Mouse (Mus musculus): Measurements from ENCODE around the gene Olfr809. TPM values are rescaled to one million over a fixed set of nuclear protein-coding genes. Genes with fewer than 3 reads are reported as not detected.

The Olfr809 gene
- not detected in 2 replicates for polyA plus RNA-seq (2015; fragmentation: Nextera tagmentation; extraction: Ambion mirVana)

DNA sequence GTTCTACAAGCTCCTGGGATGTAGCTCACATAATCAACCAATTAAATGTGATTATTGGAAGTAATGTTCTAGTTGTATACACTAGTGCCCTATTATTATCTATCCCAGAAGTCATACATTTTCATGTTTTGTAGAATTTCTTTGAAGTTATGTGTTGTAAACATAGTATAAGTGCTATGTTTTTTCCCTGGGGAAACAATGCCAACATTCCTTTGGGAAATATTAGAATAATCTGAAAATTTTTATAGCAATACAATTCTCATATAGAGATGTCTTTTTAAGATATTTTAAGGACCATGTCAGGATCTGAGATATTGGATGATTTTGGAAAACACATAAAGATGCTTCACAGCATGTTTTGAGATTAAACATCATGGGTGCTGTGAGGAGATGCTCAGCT, at the start of gene Olfr809:
Olfr809 (plus strand) TSS at position 301 of the 400 bp plus-strand sequence.
- Histone ChIP-seq H3K9me3 (ENCODE audit: control insufficient read depth, low read length) (no peaks in the 10 kb centered on the region), H3K9ac (ENCODE audit: low read depth, low read length) (no peak within 1 kb of the TSS), H3K4me3 (ENCODE audit: low read length) (no peak within 1 kb of the TSS), H3K4me1 (ENCODE audit: control insufficient read depth, insufficient read depth, low read depth, low read length) (no peaks in the 10 kb centered on the region), H3K27me3 (replicated peaks; ENCODE audit: control insufficient read depth, insufficient read depth, low read length) (no peaks in the 10 kb centered on the region), H3K36me3 (ENCODE audit: control insufficient read depth, insufficient read depth, low read length) (no peaks in the 10 kb centered on the region), H3K27ac (ENCODE audit: low read depth, low read length) (no peak within 1 kb of the TSS), H3K4me2 (ENCODE audit: low read length) (no peak within 1 kb of the TSS)
- ATAC-seq = no peak

DNA sequence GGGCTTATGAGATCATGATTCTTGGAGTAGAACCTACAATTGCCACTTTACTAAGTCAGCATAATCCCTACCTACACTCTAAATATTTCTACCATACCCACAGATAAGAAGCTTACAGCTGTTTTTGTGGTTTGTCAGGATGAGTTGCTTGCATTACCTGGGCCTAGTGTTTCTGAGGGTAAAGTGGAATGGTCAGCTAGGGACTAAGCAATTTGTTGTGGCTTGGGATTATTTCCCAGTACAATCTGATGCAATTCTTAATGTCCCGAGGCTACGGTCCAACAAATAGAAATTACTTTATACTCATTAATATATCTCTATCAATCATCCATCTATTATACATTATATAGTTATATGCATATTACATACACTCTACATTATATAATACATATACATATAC, 45.2 kb upstream of the Olfr809 start, which contains the start of gene Olfr805:
Olfr805 (minus strand) TSS at position 101 of the 400 bp plus-strand sequence.
- Histone ChIP-seq H3K36me3 (ENCODE audit: control insufficient read depth, insufficient read depth, low read length) (no peaks in the 10 kb centered on the region), H3K27me3 (replicated peaks; ENCODE audit: control insufficient read depth, insufficient read depth, low read length) (no peaks in the 10 kb centered on the region), H3K4me2 (ENCODE audit: low read length) (no peak within 1 kb of the TSS), H3K27ac (ENCODE audit: low read depth, low read length) (no peak within 1 kb of the TSS), H3K4me1 (ENCODE audit: control insufficient read depth, insufficient read depth, low read depth, low read length) (no peaks in the 10 kb centered on the region), H3K9ac (ENCODE audit: low read depth, low read length) (no peak within 1 kb of the TSS), H3K9me3 (ENCODE audit: control insufficient read depth, low read length) (no peaks in the 10 kb centered on the region), H3K4me3 (ENCODE audit: low read length) (no peak within 1 kb of the TSS)
- ATAC-seq = no peak
- 96% methylated on average over 2 of the region's 2 CpGs for WGBS

- no peak within 1 kb of the TSS for H3K9ac ChIP-seq (ENCODE audit: low read depth, low read length)
- no peaks in the 10 kb centered on the region for H3K36me3 ChIP-seq (ENCODE audit: control insufficient read depth, insufficient read depth, low read length)
- no peak for ATAC-seq
- H3K27me3 ChIP-seq (replicated peaks; ENCODE audit: control insufficient read depth, insufficient read depth, low read length) = no peaks in the 10 kb centered on the region
- H3K9me3 ChIP-seq (ENCODE audit: control insufficient read depth, low read length) = no peaks in the 10 kb centered on the region
- H3K4me3 ChIP-seq (ENCODE audit: low read length) = no peak within 1 kb of the TSS
- no peak within 1 kb of the TSS for H3K4me2 ChIP-seq (ENCODE audit: low read length)
- no peaks in the 10 kb centered on the region for H3K4me1 ChIP-seq (ENCODE audit: control insufficient read depth, insufficient read depth, low read depth, low read length)
- no peak within 1 kb of the TSS for H3K27ac ChIP-seq (ENCODE audit: low read depth, low read length)
These were observed 32.6 kb upstream of the Olfr809 start, which contains the start of gene Olfr806 for GRCm38 (mm10) chr10:129741821-129742220. TSS of gene Olfr806 (minus strand) at chr10:129741921.

- 88% methylated on average over 1 of the region's 1 CpGs for WGBS
- no peak within 1 kb of the TSS for H3K4me2 ChIP-seq (ENCODE audit: low read length)
- H3K36me3 ChIP-seq (ENCODE audit: control insufficient read depth, insufficient read depth, low read length) = no peaks in the 10 kb centered on the region
- no peak within 1 kb of the TSS for H3K27ac ChIP-seq (ENCODE audit: low read depth, low read length)
- no peaks in the 10 kb centered on the region for H3K4me1 ChIP-seq (ENCODE audit: control insufficient read depth, insufficient read depth, low read depth, low read length)
- H3K9ac ChIP-seq (ENCODE audit: low read depth, low read length) = no peak within 1 kb of the TSS
- H3K27me3 ChIP-seq (replicated peaks; ENCODE audit: control insufficient read depth, insufficient read depth, low read length) = no peaks in the 10 kb centered on the region
- no peak for ATAC-seq
- H3K9me3 ChIP-seq (ENCODE audit: control insufficient read depth, low read length) = no peaks in the 10 kb centered on the region
- no peak within 1 kb of the TSS for H3K4me3 ChIP-seq (ENCODE audit: low read length)
These were observed 16.7 kb upstream of the Olfr809 start, which contains the start of gene Olfr807 for GRCm38 (mm10) chr10:129757693-129758092. TSS of gene Olfr807 (minus strand) at chr10:129757793.

DNA sequence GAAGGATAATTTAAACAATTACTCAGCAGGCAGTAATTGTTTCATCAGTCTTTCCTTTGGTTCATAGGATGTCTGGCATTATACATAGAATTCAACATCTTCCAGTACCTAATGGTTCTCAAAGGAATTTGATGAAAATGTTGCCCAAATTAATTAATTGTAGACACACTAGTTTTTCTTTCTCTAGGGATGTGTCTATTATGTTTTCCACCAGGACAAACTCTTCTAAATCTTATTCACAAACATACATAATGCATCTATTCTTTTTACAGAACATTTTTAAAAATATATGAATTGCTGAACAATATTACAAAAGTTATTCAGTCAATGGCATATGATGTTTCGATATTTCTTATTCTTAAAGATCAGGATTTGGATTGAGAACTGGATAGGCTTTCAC, 9.3 kb upstream of the Olfr809 start, which contains the start of gene Olfr808:
Olfr808 (plus strand) TSS at position 301 of the 400 bp plus-strand sequence.
- Histone ChIP-seq H3K9me3 (ENCODE audit: control insufficient read depth, low read length) (no peaks in the 10 kb centered on the region), H3K9ac (ENCODE audit: low read depth, low read length) (no peak within 1 kb of the TSS), H3K27me3 (replicated peaks; ENCODE audit: control insufficient read depth, insufficient read depth, low read length) (no peaks in the 10 kb centered on the region), H3K4me1 (ENCODE audit: control insufficient read depth, insufficient read depth, low read depth, low read length) (no peaks in the 10 kb centered on the region), H3K36me3 (ENCODE audit: control insufficient read depth, insufficient read depth, low read length) (no peaks in the 10 kb centered on the region), H3K4me3 (ENCODE audit: low read length) (no peak within 1 kb of the TSS), H3K27ac (ENCODE audit: low read depth, low read length) (no peak within 1 kb of the TSS), H3K4me2 (ENCODE audit: low read length) (no peak within 1 kb of the TSS)
- 94% methylated on average over 1 of the region's 1 CpGs for WGBS
- no peak for ATAC-seq

GRCm38 (mm10) chr10:129778123-129778522, 3.7 kb downstream of the Olfr809 start:
- no peak overlapping the region for H3K4me3 ChIP-seq (ENCODE audit: low read length)
- no peak overlapping the region for H3K9ac ChIP-seq (ENCODE audit: low read depth, low read length)
- no peak for ATAC-seq
- no peak overlapping the region for H3K27ac ChIP-seq (ENCODE audit: low read depth, low read length)
- no peaks in the 10 kb centered on the region for H3K27me3 ChIP-seq (replicated peaks; ENCODE audit: control insufficient read depth, insufficient read depth, low read length)
- no peak overlapping the region for H3K4me2 ChIP-seq (ENCODE audit: low read length)
- no peaks in the 10 kb centered on the region for H3K4me1 ChIP-seq (ENCODE audit: control insufficient read depth, insufficient read depth, low read depth, low read length)
- no peaks in the 10 kb centered on the region for H3K36me3 ChIP-seq (ENCODE audit: control insufficient read depth, insufficient read depth, low read length)
- no peaks in the 10 kb centered on the region for H3K9me3 ChIP-seq (ENCODE audit: control insufficient read depth, low read length)

- Histone ChIP-seq H3K27ac (ENCODE audit: low read depth, low read length) (no peak within 1 kb of the TSS), H3K27me3 (replicated peaks; ENCODE audit: control insufficient read depth, insufficient read depth, low read length) (no peaks in the 10 kb centered on the region), H3K9ac (ENCODE audit: low read depth, low read length) (no peak within 1 kb of the TSS), H3K36me3 (ENCODE audit: control insufficient read depth, insufficient read depth, low read length) (no peaks in the 10 kb centered on the region), H3K9me3 (ENCODE audit: control insufficient read depth, low read length) (no peaks in the 10 kb centered on the region), H3K4me2 (ENCODE audit: low read length) (no peak within 1 kb of the TSS), H3K4me3 (ENCODE audit: low read length) (no peak within 1 kb of the TSS), H3K4me1 (ENCODE audit: control insufficient read depth, insufficient read depth, low read depth, low read length) (no peaks in the 10 kb centered on the region)
- ATAC-seq = no peak
These were observed 20.4 kb downstream of the Olfr809 start, which contains the start of gene Olfr810 for GRCm38 (mm10) chr10:129794817-129795216. TSS of gene Olfr810 (minus strand) at chr10:129794917.

- H3K9me3 ChIP-seq (ENCODE audit: control insufficient read depth, low read length) = no peaks in the 10 kb centered on the region
These were observed 29.9 kb downstream of the Olfr809 start, which contains the start of gene Olfr811 for GRCm38 (mm10) chr10:129804296-129804695. TSS of gene Olfr811 (minus strand) at chr10:129804396.

More at GRCm38 (mm10) chr10:129804296-129804695, 29.9 kb downstream of the Olfr809 start, which contains the start of gene Olfr811:
- no peak within 1 kb of the TSS for H3K4me2 ChIP-seq (ENCODE audit: low read length)
- H3K36me3 ChIP-seq (ENCODE audit: control insufficient read depth, insufficient read depth, low read length) = no peaks in the 10 kb centered on the region
- no peak for ATAC-seq
- no peaks in the 10 kb centered on the region for H3K4me1 ChIP-seq (ENCODE audit: control insufficient read depth, insufficient read depth, low read depth, low read length)
- no peak within 1 kb of the TSS for H3K9ac ChIP-seq (ENCODE audit: low read depth, low read length)
- WGBS = 87% methylated on average over 4 of the region's 4 CpGs
- H3K4me3 ChIP-seq (ENCODE audit: low read length) = no peak within 1 kb of the TSS
- no peak within 1 kb of the TSS for H3K27ac ChIP-seq (ENCODE audit: low read depth, low read length)
- no peaks in the 10 kb centered on the region for H3K27me3 ChIP-seq (replicated peaks; ENCODE audit: control insufficient read depth, insufficient read depth, low read length)

Data from hindbrain, embryonic 16.5 days (tissue).